Mouse (Mus musculus): ENCODE measurements around the gene Sfxn2. TPM values are rescaled to one million over a fixed set of nuclear protein-coding genes. Genes with fewer than 3 reads are reported as not detected.
A peak's percentile ranks its signal among the peaks of the same experiment; 100 is the strongest.

Gene Sfxn2
- polyA plus RNA-seq, 1 experiment from 2014 or later: 10.2 TPM

DNA sequence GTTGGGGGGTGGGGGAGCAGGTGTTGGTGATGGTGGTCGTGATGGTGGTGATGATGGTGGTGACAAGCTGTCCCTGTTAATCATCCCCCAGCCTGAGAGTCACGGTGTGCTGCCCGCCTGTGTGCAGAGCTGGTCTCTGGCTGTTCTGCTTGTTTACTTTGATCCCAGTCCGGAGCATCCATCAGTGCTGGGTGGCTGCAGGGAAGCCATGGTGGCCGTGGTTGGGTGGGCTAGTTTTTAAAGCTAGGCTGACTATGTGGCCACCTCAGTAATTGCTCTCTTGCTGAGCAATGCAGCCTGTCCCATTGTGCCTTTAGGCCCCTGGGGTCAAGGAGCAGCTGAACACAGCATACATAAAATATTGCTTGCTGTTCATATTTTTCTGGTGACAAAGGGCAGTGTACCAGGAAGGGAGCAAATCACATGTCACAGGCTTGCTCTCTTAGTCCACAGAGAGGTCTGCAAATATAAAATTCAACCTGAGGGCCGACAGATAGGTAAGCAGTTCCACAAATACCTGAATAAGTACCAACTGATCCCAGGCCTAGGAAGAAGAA is 38.5 kb upstream of the Sfxn2 start:
- H3K4me2 ChIP-seq (ENCODE audit: low read length): no peak overlapping the region
- H3K4me1 ChIP-seq (ENCODE audit: control insufficient read depth, insufficient read depth, low read length): peaks cover 43% of the 10 kb centered on the region
- no peak overlapping the region for H3K4me3 ChIP-seq (replicated peaks; ENCODE audit: low read depth, low read length)
- WGBS: 31% methylated on average over 6 of the region's 6 CpGs
- no peak overlapping the region for H3K27ac ChIP-seq (replicated peaks; ENCODE audit: low read depth, low read length)
- no peaks in the 10 kb centered on the region for H3K27me3 ChIP-seq (ENCODE audit: control insufficient read depth, insufficient read depth, low read length)
- H3K9ac ChIP-seq (replicated peaks; ENCODE audit: low read length): no peak overlapping the region; the same call in 1 of the 2 replicates
- peaks cover 6% of the 10 kb centered on the region for H3K36me3 ChIP-seq (ENCODE audit: control insufficient read depth, insufficient read depth, low read length)
- ATAC-seq (ENCODE audit: low FRiP score, low TSS enrichment) (no peak), DNase-seq (no peak)
- no peaks in the 10 kb centered on the region for H3K9me3 ChIP-seq (ENCODE audit: control insufficient read depth, low read length)

GRCm38 (mm10) chr19:46537357-46537756 is 35.8 kb upstream of the Sfxn2 start:
- H3K36me3 ChIP-seq (ENCODE audit: control insufficient read depth, insufficient read depth, low read length): peaks cover 29% of the 10 kb centered on the region
- 88% methylated on average over 9 of the region's 9 CpGs for WGBS
- H3K4me2 ChIP-seq (ENCODE audit: low read length): no peak overlapping the region
- H3K27me3 ChIP-seq (ENCODE audit: control insufficient read depth, insufficient read depth, low read length): no peaks in the 10 kb centered on the region
- DNase-seq: no peak
- peaks cover 16% of the 10 kb centered on the region for H3K4me1 ChIP-seq (ENCODE audit: control insufficient read depth, insufficient read depth, low read length)
- H3K4me3 ChIP-seq (replicated peaks; ENCODE audit: low read depth, low read length): no peak overlapping the region
- ATAC-seq (ENCODE audit: low FRiP score, low TSS enrichment): no peak
- no peak overlapping the region for H3K9ac ChIP-seq (replicated peaks; ENCODE audit: low read length)
- no peaks in the 10 kb centered on the region for H3K9me3 ChIP-seq (ENCODE audit: control insufficient read depth, low read length)
- H3K27ac ChIP-seq (replicated peaks; ENCODE audit: low read depth, low read length): no peak overlapping the region

- H3K27me3 ChIP-seq (ENCODE audit: control insufficient read depth, insufficient read depth, low read length): no peaks in the 10 kb centered on the region
- no peak overlapping the region for H3K4me2 ChIP-seq (ENCODE audit: low read length)
- DNase-seq (no peak), ATAC-seq (ENCODE audit: low FRiP score, low TSS enrichment) (no peak)
- WGBS: 90% methylated on average over 6 of the region's 6 CpGs
- no peak overlapping the region for H3K27ac ChIP-seq (replicated peaks; ENCODE audit: low read depth, low read length)
- H3K4me3 ChIP-seq (replicated peaks; ENCODE audit: low read depth, low read length): no peak overlapping the region
- peaks cover 7% of the 10 kb centered on the region; the same call in 1 of the 2 replicates for H3K4me1 ChIP-seq (ENCODE audit: control insufficient read depth, insufficient read depth, low read length)
- peaks cover 37% of the 10 kb centered on the region for H3K36me3 ChIP-seq (ENCODE audit: control insufficient read depth, insufficient read depth, low read length)
- no peaks in the 10 kb centered on the region for H3K9me3 ChIP-seq (ENCODE audit: control insufficient read depth, low read length)
- no peak overlapping the region for H3K9ac ChIP-seq (replicated peaks; ENCODE audit: low read length)
Observed at GRCm38 (mm10) chr19:46538213-46538612, 35.0 kb upstream of the Sfxn2 start.

DNA sequence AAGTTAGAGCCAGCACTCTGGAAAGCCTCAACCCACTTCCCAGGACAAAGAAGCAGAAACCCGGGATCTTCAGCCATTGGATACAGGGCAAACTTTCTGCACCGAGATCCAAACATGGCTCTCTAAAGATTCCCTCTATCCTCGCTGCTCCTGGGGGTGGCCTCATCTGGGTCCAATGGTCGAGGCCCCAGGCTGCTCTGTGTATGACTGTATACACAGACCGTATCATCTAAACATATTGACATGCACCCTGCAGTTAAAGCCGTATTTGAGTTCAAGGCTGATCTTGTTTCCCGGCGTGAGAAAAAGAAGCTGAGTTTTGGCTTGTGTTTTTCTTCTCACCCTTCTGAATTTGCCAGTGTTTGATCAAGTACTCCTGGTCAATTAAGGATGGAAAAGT is 30.4 kb upstream of the Sfxn2 start:
- no peak overlapping the region for H3K4me2 ChIP-seq (ENCODE audit: low read length)
- H3K36me3 ChIP-seq (ENCODE audit: control insufficient read depth, insufficient read depth, low read length): peaks cover 49% of the 10 kb centered on the region
- no peak overlapping the region for H3K27ac ChIP-seq (replicated peaks; ENCODE audit: low read depth, low read length)
- no peak overlapping the region for H3K4me3 ChIP-seq (replicated peaks; ENCODE audit: low read depth, low read length)
- WGBS: 87% methylated on average over 8 of the region's 8 CpGs
- ATAC-seq (ENCODE audit: low FRiP score, low TSS enrichment) (no peak), DNase-seq (no peak)
- no peaks in the 10 kb centered on the region for H3K4me1 ChIP-seq (ENCODE audit: control insufficient read depth, insufficient read depth, low read length)
- H3K9me3 ChIP-seq (ENCODE audit: control insufficient read depth, low read length): no peaks in the 10 kb centered on the region
- H3K27me3 ChIP-seq (ENCODE audit: control insufficient read depth, insufficient read depth, low read length): no peaks in the 10 kb centered on the region
- H3K9ac ChIP-seq (replicated peaks; ENCODE audit: low read length): no peak overlapping the region

DNA sequence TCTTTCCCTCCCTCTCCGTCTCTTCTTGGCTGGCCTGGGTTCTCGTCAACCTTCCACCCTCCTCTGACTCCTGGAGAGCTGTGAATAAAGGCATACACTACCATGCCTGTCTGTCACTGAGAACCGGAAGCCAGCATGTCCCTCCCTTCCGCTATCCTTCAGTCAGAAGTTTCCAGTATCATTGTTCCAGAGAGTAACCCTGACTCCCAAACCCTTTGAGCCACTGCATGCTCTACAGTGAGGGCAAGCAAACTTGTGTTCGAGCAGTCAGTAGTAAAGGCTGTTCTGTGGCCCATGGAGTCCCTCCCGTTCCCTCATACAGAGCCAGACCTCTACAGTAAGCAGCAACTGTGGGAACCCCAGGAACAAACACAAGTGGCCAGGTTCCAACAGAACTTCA is 25.6 kb upstream of the Sfxn2 start:
- no peak overlapping the region for H3K4me3 ChIP-seq (replicated peaks; ENCODE audit: low read depth, low read length)
- H3K4me2 ChIP-seq (ENCODE audit: low read length): no peak overlapping the region
- no peak overlapping the region for H3K9ac ChIP-seq (replicated peaks; ENCODE audit: low read length)
- 82% methylated on average over 6 of the region's 6 CpGs for WGBS
- no peaks in the 10 kb centered on the region for H3K4me1 ChIP-seq (ENCODE audit: control insufficient read depth, insufficient read depth, low read length)
- DNase-seq (no peak), ATAC-seq (ENCODE audit: low FRiP score, low TSS enrichment) (no peak)
- H3K27me3 ChIP-seq (ENCODE audit: control insufficient read depth, insufficient read depth, low read length): no peaks in the 10 kb centered on the region
- H3K27ac ChIP-seq (replicated peaks; ENCODE audit: low read depth, low read length): 0 out of 2 replicates have a peak overlapping the region, but pooled peaks have one; percentile 26
- H3K36me3 ChIP-seq (ENCODE audit: control insufficient read depth, insufficient read depth, low read length): peaks cover 53% of the 10 kb centered on the region
- H3K9me3 ChIP-seq (ENCODE audit: control insufficient read depth, low read length): no peaks in the 10 kb centered on the region

DNA sequence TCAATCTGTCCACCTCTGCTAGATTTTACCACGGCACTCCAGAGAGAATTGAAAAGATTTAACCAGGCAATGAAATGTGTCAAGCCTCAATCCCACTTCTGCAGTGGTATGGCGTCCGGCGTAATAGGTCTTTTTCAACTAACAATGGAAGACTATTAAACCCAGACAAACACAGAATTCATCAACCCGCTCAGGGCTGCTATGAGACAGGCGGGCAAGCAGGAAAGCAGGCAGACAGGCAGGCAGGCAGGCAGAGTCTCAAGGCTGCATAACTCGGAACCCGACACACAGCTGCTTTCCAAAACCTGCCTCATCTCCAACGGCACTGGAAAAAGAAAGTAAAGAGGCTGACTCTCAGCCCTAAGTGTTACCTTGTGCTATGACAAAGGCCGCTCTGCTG is 25.1 kb upstream of the Sfxn2 start:
- ATAC-seq (ENCODE audit: low FRiP score, low TSS enrichment) (no peak), DNase-seq (no peak)
- 60% methylated on average over 10 of the region's 10 CpGs for WGBS
- Histone ChIP-seq H3K27ac (replicated peaks; ENCODE audit: low read depth, low read length) (peak overlapping the region; percentile 64), H3K4me3 (replicated peaks; ENCODE audit: low read depth, low read length) (no peak overlapping the region), H3K4me2 (ENCODE audit: low read length) (no peak overlapping the region), H3K36me3 (ENCODE audit: control insufficient read depth, insufficient read depth, low read length) (peaks cover 48% of the 10 kb centered on the region), H3K9me3 (ENCODE audit: control insufficient read depth, low read length) (no peaks in the 10 kb centered on the region), H3K27me3 (ENCODE audit: control insufficient read depth, insufficient read depth, low read length) (no peaks in the 10 kb centered on the region), H3K9ac (replicated peaks; ENCODE audit: low read length) (no peak overlapping the region), H3K4me1 (ENCODE audit: control insufficient read depth, insufficient read depth, low read length) (no peaks in the 10 kb centered on the region)

DNA sequence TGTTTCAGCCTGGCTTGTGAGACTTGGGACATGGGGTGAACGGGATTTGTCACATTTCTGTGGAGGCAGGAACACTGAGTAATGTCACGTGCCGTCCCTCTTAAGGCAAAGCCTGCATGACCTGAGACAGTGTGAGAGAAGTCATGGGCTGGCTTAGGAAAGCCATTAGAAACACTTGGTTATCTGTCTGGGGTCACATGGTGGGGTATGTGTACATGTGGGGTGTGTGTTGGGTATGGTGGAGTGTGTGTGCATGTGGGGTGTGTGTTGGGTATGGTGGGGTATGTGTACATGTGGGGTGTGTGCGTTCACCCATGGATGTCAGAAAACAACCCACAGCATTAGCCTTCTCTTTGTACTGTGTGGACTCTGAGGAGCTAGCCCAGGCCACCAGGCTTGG is 22.8 kb upstream of the Sfxn2 start:
- H3K36me3 ChIP-seq (ENCODE audit: control insufficient read depth, insufficient read depth, low read length): peaks cover 55% of the 10 kb centered on the region
- WGBS: 91% methylated on average over 4 of the region's 4 CpGs
- no peak overlapping the region for H3K4me2 ChIP-seq (ENCODE audit: low read length)
- DNase-seq (no peak), ATAC-seq (ENCODE audit: low FRiP score, low TSS enrichment) (no peak)
- H3K27me3 ChIP-seq (ENCODE audit: control insufficient read depth, insufficient read depth, low read length): no peaks in the 10 kb centered on the region
- no peak overlapping the region for H3K4me3 ChIP-seq (replicated peaks; ENCODE audit: low read depth, low read length)
- H3K4me1 ChIP-seq (ENCODE audit: control insufficient read depth, insufficient read depth, low read length): peaks cover 5% of the 10 kb centered on the region; the same call in 1 of the 2 replicates
- H3K9ac ChIP-seq (replicated peaks; ENCODE audit: low read length): no peak overlapping the region
- no peaks in the 10 kb centered on the region for H3K9me3 ChIP-seq (ENCODE audit: control insufficient read depth, low read length)
- H3K27ac ChIP-seq (replicated peaks; ENCODE audit: low read depth, low read length): no peak overlapping the region

GRCm38 (mm10) chr19:46552496-46552895 is 20.7 kb upstream of the Sfxn2 start:
- peaks cover 69% of the 10 kb centered on the region for H3K36me3 ChIP-seq (ENCODE audit: control insufficient read depth, insufficient read depth, low read length)
- H3K27me3 ChIP-seq (ENCODE audit: control insufficient read depth, insufficient read depth, low read length): no peaks in the 10 kb centered on the region
- no peak overlapping the region for H3K4me3 ChIP-seq (replicated peaks; ENCODE audit: low read depth, low read length)
- no peaks in the 10 kb centered on the region for H3K9me3 ChIP-seq (ENCODE audit: control insufficient read depth, low read length)
- H3K27ac ChIP-seq (replicated peaks; ENCODE audit: low read depth, low read length): no peak overlapping the region
- H3K4me2 ChIP-seq (ENCODE audit: low read length): no peak overlapping the region
- 92% methylated on average over 4 of the region's 4 CpGs for WGBS
- no peak for ATAC-seq (ENCODE audit: low FRiP score, low TSS enrichment)
- peaks cover 5% of the 10 kb centered on the region; the same call in 1 of the 2 replicates for H3K4me1 ChIP-seq (ENCODE audit: control insufficient read depth, insufficient read depth, low read length)
- H3K9ac ChIP-seq (replicated peaks; ENCODE audit: low read length): no peak overlapping the region
- no peak for DNase-seq

- H3K4me2 ChIP-seq (ENCODE audit: low read length): no peak overlapping the region
- no peak overlapping the region; the same call in 1 of the 2 replicates for H3K9ac ChIP-seq (replicated peaks; ENCODE audit: low read length)
- 0 out of 2 replicates have a peak overlapping the region, but pooled peaks have one; percentile 5 for H3K27ac ChIP-seq (replicated peaks; ENCODE audit: low read depth, low read length)
- H3K36me3 ChIP-seq (ENCODE audit: control insufficient read depth, insufficient read depth, low read length): peaks cover 71% of the 10 kb centered on the region
- peaks cover 5% of the 10 kb centered on the region; the same call in 1 of the 2 replicates for H3K4me1 ChIP-seq (ENCODE audit: control insufficient read depth, insufficient read depth, low read length)
- no peaks in the 10 kb centered on the region for H3K9me3 ChIP-seq (ENCODE audit: control insufficient read depth, low read length)
- no peaks in the 10 kb centered on the region for H3K27me3 ChIP-seq (ENCODE audit: control insufficient read depth, insufficient read depth, low read length)
- no peak for ATAC-seq (ENCODE audit: low FRiP score, low TSS enrichment)
- 55% methylated on average over 11 of the region's 11 CpGs for WGBS
- DNase-seq: peak; percentile 88
- no peak overlapping the region for H3K4me3 ChIP-seq (replicated peaks; ENCODE audit: low read depth, low read length)
Observed at GRCm38 (mm10) chr19:46553541-46553955, 19.6 kb upstream of the Sfxn2 start.

Measured in midbrain, embryonic 14.5 days (tissue).